Mouse (Mus musculus) cerebellum, adult (tissue): ENCODE measurements around the gene Slc35f1.

Source experiments
- ATAC-seq: cut with Nextera tagmentation; 2 replicates; pipeline ENCODE4 v1.9.2; 2017; ENCODE audit warnings: mild to moderate bottlenecking, moderate library complexity, mixed read lengths; ENCODE audit not compliant: insufficient number of reproducible peaks, low FRiP score, low TSS enrichment

Gene Slc35f1

DNA sequence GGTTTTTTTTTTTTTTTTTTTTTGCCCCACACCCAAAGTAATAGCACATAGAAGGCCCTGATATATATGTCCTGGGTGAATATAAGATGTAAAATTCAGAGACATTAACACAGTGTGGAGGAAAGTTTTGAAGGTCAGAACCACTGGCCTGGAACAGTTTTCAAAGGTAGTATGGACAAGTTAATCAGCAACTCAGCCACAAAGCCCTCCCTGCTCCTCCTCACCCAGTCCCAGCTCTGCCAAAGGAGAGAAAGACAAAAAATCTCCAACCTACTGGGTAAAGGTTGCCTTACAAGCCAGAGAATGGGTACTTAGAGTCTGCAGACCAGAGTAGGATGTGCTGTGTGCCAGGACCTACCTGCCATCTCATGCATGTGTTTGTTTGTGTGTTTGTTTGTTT, 372.4 kb downstream of the Slc35f1 start:
- ATAC-seq, result no peak

DNA sequence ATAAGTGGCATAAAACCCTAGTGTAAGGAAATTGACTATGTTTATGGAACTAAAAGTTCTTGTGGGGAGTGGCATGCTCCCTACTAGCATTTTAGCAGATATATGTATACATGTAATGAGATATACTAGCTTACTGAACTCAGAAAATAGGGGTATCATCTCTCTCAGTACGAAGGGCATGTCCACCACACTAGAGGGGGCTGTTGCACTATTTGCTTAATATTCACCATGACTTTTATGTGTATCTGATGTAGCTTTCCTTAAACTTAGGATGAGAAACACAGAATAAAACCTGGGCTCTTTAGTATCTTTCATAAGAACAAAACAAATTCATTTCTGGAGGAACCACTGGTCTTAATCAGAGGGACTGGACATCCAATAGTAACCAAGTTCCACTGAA, 397.5 kb downstream of the Slc35f1 start:
- ATAC-seq, result no peak

- ATAC-seq, result no peak
These were observed 401.2 kb downstream of the Slc35f1 start for GRCm38 (mm10) chr10:53091525-53091924.

GRCm38 (mm10) chr10:53096446-53096845, 406.1 kb downstream of the Slc35f1 start:
- no peak for ATAC-seq

DNA sequence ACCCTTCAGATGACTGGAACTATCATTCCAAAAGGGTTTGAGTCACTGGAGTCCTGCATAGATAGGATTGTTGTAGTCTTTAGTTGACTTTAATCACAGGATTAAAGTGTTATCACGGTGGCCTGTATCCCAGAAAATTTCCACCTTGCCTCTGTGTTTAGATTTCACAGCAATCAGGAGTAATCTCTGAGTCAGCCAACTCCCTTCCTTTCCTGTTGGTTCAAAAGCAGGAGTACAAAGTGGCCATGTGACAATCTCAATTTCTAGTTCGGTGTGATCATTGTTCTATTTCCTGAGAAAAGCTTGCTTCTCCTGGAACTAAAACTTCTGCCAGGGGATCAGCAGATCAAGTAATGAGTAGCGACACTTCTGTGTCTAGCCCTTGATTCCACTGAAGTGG, 410.5 kb downstream of the Slc35f1 start:
- ATAC-seq, result no peak

DNA sequence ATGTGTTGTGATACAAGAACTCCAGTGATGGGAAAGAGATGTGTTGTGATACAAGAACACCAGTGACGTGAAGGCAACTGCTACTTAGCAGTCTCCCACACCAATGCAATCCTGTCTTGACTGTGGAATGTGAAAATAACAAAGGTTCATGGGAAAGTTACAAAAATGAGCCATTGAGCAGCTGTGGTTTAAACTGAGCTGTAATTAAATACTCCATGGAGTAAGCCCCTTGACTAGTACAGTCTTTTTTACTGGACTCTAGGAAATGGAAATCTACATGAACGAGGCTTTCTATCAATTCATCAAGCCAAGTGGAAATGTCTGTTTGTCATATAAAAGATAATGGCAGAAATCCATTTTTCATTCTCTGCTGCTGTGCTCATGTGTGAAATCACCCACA, 411.1 kb downstream of the Slc35f1 start:
- no peak for ATAC-seq

GRCm38 (mm10) chr10:53102423-53102822, 412.1 kb downstream of the Slc35f1 start:
- peak; percentile 87 for ATAC-seq

DNA sequence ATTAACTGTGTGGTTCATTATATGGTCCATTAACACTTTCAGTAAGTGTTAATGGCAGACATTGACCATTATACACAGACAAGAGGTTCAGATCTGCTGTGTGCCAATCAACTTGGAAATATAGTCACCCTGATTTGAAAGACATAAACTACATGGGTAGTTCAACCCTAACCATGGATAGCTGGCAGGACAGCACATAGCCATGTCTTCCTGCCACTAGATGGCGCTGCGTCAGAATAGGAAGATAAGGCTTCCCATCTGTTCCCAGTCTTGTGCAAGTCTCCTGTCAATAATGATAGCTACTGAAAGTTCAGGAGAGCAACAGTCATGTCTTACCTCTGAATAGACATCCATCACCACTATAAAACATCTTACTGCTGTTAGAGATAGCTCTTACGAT, 424.7 kb downstream of the Slc35f1 start:
- peak; percentile 63 for ATAC-seq

DNA sequence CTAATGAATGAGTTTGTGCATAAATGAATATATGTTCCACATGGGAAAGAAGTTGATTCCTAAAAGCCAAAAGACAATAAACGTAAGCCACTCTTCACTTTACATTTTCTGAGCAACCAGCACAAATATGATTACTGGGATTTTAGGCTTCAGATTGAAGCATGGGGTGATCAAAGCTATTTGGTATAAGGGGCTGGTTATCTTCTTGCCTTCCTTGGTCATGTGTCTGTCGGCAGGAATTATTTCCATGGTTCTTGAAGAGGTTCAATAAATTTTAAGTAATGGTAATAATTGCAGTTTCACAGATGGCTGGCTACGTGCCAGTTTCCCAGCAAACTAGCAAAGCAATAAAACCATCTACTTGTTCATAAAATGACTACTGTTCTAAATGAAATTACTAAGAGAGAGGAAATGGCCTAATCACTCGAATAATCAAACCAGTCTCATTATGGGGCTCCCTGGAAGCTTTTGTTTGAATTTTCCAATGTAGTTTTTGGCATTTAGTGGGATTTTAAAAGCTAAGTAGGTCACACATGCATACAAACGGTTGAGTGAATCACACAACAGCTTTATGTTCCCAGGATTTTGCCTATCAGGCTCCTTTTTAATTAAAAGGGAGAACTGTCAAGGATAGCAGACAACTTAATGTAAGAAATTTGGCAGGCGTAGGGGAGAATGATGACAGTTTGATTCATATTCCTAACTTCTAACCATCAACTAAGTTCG, 425.5 kb downstream of the Slc35f1 start:
- ATAC-seq, result 0 out of 2 replicates have a peak, but pooled peaks have one; percentile 27

DNA sequence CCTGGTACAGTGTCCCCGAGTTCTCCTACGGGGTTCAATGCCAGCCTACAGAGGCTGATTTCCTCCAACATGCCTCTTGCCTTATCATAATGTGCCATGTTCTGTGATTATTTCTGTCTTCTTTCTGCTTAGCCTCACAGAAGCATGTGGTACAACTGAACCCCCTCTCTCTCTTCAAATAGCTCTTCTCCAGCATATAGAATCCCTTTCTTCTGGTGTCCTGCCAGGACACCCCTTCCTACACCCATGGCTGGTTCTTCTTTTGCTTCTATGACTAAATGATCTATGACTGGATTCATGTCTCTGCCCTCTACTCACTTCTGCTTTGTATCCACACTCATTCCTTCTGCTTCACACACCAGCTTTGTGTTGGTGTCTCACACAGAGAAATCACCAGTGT, 430.3 kb downstream of the Slc35f1 start:
- ATAC-seq, result no peak

GRCm38 (mm10) chr10:53124365-53124764, 434.0 kb downstream of the Slc35f1 start:
- peak; percentile 92 for ATAC-seq

GRCm38 (mm10) chr10:53132707-53133106, 442.4 kb downstream of the Slc35f1 start:
- no peak for ATAC-seq

GRCm38 (mm10) chr10:53150321-53150720, 460.0 kb downstream of the Slc35f1 start:
- no peak for ATAC-seq

- no peak for ATAC-seq
These were observed 460.6 kb downstream of the Slc35f1 start for GRCm38 (mm10) chr10:53150916-53151315.

DNA sequence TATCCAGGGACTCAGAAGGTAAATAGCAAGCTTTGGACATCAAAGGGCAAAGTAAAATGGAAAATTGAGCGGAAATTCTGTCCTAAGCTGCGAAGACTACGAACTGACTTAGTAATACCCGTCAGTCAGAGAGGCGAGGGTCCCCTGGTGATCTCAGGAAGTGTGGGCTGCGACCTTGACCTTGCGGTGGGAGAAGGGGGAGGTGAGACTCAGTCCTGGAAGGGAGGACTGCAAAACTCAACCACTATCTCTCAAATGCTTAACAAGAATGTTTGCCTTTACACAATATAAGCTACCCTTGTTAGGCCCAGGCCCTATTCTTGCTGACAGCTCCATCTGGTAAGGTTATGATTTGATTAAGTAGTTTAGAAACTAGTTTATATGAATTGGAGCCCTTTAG, 466.0 kb downstream of the Slc35f1 start:
- ATAC-seq, result no peak

GRCm38 (mm10) chr10:53157740-53158139, 467.4 kb downstream of the Slc35f1 start:
- no peak for ATAC-seq
